Mouse (Mus musculus) embryo, embryonic 10.5 days (tissue): Measurements from ENCODE around the gene Eprs.

ENCODE experiments used
- DNase-seq: peaks from one replicate; pipeline ENCODE4 v3.0.0-alpha.2; 2015; ENCODE audit warnings: low spot score

Eprs gene

DNA sequence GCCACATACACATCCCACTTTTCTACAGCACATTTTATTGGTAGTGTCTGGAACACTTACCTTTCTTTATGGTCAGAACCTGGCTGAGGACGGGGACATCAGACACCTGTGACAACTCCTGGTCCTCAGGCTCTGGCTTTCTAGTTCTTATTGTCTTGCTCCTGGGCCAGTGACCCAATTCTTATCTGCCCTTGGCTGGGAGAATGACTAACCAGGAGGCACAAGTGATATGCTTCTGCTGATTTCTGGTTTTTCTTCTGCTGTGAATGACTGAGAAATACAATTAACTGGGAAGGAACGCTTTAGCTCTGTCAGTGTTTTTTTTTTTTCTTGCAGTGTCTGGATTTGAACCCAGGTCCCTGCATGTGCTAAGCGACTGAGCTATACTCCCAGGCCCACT is 88.7 kb downstream of the Eprs start:
- no peak for DNase-seq

DNA sequence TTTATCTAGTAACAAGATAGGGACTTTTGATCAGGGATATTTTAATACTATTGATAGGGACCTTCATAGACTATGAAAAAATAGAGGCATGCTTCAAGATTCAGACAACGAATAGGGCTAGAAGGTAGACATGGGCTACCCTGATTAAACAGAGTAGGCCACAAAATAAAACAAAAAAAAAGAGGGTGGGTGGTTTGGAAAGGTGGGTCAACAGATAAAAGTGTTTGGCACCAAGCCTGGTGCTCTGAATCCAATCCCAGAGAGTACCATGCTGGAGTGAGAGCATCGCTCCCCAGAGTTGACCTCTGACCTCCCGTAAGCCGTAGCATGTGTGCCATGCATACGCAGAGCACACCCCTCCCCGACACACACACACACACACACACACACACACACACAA is 89.6 kb downstream of the Eprs start:
- DNase-seq = no peak

DNA sequence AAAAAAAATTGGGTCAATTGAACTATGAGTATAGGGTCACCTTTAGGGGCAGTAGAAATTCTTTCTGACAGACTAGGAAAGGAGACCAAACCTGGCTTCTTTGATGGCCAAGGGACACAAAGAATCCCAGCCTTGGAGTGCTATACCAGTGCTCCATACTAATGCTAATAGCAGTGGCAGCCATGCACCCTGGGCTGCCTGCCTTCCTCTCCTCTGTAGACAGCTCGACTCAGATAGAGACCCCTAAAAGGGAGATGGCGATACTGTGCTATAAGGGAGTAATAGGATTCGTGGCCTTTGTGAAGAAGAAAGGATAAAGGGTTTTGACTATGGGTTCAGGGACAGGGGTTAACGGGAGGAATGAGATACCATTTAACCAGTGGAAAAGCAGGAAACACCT is 91.3 kb downstream of the Eprs start:
- DNase-seq = no peak

DNA sequence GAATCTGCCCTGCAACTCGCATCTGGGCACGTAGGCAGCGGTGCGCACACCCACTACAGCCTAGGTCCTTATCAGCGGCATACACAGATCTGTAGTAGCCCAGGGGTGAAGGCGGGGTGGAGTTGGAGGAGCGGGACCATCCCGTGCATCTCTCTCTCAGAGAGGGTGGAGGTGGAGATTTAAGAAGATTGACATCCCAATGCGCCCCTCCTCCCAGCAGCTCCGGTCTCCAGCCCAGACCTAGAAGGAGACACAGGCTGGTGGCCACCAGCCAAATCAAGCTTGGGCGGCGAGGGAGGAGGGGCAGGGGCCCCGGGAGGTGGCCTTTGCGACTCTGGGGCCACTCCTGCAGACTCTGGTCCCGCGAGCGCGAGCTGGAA is 91.7 kb downstream of the Eprs start, which contains the start of gene Slc30a10:
TSS of gene Slc30a10 (plus strand) at position 274 of the 380 bp plus-strand sequence.
- DNase-seq = peak; percentile 67

DNA sequence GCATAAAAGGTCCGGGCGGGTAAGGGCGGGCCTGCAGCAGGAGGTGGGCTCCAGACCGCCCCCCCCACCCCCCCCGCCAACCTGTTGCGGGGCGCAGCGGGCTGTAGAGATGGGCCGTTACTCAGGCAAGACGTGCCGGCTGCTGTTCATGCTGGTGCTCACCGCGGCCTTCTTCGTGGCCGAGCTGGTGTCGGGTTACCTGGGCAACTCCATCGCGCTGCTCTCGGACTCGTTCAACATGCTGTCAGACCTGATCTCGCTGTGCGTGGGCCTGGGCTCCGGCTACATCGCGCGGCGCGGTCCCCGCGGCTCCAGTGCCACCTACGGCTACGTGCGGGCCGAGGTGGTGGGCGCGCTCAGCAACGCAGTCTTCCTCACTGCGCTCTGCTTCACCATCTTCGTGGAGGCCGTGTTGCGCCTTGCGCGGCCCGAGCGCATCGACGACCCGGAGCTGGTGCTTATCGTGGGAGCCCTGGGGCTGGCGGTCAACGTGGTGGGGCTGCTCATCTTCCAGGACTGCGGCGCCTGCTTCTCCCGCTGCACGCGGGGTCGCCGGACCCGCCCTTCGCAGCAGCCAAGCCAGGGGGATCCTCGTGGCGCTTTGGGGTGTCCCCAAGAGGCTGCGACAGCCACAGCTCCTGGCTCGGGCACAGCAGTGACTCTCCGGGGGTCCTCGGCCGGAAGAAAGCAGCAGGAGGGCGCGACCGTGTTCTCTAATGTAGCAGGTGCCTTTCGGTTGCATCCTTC is 92.3 kb downstream of the Eprs start:
- DNase-seq = peak; percentile 72

DNA sequence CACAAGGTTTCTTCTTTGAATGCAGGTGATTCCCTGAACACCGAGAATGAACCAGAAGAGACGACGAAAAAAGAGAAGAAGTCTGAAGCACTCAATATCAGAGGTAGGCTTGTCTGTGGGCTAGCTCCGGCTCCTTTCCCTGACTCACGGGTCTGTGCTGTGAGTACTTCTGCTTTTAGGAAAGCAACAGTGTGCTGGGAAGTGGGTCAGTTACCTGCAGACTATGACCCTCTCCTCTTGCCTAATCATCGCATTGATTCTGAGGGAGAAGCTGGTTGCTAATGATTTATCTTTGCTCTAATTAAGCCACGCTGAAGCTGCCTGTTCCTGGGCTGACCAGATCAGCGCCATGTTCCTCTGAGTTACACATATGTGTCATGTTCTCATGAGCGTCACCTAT is 93.5 kb downstream of the Eprs start:
- no peak for DNase-seq

DNA sequence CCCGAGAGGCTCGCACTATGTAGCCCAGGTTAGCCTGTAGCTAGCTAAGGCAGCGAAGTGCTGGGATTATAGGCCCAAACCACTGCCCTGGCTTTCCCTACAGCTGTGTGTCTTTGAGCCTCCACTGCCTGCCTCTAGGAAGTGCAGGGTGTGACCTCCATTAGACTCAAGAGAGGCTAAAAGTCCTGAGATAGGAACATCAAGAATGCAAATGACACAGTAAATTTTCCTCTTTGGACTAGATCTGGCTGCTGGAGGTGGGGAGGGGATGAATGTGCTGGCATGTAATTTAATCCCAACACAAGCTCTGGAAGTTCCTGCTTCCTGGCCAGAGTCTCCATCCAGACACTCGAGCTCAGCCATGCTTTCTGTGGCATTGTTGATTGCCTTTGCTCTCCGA is 97.3 kb downstream of the Eprs start:
- DNase-seq = no peak

DNA sequence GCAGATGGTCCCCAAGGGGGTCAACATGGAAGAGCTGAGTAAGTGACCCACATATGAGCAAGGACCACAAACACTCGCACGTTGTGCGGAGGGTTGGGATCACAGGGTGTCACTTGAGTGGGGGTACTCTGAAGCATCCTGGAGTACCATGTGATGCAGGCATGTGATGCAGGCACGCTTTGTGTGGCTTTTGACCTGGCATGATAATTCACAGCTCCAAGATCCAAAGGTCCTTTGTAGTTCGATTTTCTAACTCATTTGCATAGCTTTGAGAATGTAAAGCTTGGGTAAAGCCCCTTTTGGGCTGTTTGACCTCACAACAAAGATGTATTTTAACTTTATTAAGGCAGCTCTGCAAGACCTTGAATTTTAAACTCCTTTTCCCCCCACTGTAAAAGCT is 100.0 kb downstream of the Eprs start:
- DNase-seq = no peak

DNA sequence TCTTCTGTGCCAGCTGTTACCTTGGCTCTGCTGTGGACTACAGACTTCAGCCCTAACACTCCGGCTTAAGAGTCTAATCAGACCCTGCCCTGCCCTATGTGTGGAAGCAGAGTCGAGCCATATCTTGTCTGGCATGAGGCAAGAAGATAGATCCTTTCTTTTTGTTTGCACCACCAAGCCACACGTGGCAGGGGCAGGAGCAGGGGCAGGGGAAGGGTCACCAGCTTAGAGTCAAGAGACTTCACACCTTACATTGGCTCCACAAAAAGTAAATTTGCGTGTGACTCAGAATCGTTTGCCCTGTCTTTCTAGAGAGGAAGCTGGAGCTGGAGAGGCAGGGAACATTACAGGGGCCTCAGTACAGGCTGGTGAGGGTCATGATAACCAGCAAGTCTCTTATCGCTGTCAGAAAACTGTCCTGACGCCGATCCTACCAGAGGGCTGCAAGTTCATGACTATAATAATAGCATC is 106.7 kb downstream of the Eprs start:
- DNase-seq = no peak

DNA sequence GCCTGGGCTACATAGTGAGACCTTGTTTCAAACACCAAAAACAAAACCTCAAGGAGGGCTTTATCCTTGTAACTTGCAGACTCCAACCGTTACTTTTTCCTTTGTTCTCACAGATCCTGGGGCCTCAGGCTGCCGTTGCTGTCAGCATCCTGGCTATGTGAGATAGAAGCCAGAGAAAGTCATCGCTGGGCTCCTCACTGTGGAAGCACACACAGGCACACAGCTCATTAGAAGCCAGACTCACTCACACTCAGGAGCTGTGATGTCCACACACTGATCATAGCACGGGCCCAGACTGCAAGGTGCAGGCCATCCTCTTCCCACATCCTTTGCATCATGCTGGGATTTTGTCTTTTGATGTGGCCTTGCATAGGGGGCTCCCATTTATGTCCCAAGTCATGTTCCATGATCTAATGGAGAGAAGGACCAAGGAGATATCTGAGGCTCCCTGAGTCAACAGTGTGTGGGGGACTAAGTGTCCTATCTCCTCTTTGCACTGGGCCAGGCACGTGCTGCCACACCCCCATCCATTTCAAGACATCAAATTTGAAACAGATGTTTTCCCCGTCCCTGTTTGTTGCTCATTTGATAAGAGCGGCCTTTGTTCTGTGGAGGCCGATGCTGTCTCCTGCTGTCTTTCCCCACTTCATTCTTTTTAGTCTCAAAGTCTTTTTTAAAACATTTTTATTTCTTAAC is 109.3 kb downstream of the Eprs start:
- peak; percentile 55 for DNase-seq

DNA sequence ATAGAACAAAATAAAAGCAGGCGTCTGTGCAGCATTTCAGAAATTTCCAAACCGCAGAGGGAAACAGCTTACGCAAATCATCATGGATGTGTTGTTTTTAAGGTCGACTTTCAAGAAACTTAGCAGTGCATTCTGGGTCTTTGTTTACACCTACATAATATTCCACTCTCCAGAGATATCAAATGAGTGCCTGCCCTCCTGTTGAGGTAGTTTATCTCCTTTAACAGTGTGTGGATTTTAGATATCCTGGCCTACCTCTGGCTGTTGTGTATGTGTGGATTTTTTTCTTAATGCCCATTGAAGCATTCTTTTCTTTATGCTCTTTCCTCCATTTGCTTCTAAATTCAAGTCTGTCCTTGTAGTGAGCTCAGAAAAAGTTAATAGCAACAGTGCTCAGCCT is 109.9 kb downstream of the Eprs start:
- DNase-seq = no peak

DNA sequence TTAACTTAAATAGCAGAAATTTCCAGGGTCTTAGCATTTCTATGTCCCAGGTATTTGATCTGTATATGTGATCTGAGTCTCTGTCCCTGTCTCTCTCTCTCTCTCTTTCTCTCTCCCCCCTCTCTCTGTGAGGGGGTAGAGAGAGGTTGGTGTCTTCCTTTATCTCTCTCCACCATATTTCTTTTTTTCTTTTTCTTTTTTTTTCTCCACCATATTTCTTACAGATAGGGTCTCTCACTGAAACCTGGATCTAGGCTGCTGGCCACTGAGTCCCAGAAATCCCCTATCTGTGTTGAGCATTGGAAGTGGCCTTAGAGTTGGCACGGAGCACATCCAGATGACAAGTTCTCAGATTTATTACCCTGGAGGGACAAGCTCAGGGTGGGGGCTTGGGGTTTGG is 110.6 kb downstream of the Eprs start:
- no peak for DNase-seq
